Mouse (Mus musculus) liver, embryonic 11.5 days (tissue): ENCODE data around the gene Lrch1. TPM values are rescaled to one million over a fixed set of nuclear protein-coding genes. Genes with fewer than 3 reads are reported as not detected.

Source experiments
- ATAC-seq: fragments of 200-750 bp; cut with Nextera tagmentation; replicated peaks from 2 replicates; pipeline ENCODE4 v1.8.0; 2017; ENCODE audit warnings: moderate number of reproducible peaks, mild to moderate bottlenecking, moderate TSS enrichment, moderate library complexity; ENCODE audit not compliant: low FRiP score
- DNase-seq: peaks from one replicate; pipeline ENCODE4 v3.0.0-alpha.2; 2017; ENCODE audit warnings: low spot score
- H3K27ac ChIP-seq: fragments of 300-500 bp; sonication (generic); 2 replicates; pipeline ENCODE4 v1.5.1; 2014; ENCODE audit warnings: mild to moderate bottlenecking, low read depth, low read length, control low read depth
- H3K27me3 ChIP-seq: fragments of 300-500 bp; sonication (generic); replicated peaks from 2 replicates; pipeline ENCODE4 v1.6.1; 2014; ENCODE audit warnings: low read length, mixed read lengths; ENCODE audit not compliant: control insufficient read depth, insufficient read depth
- H3K36me3 ChIP-seq: fragments of 300-500 bp; sonication (generic); 2 replicates; pipeline ENCODE4 v1.6.1; 2014; ENCODE audit warnings: mild to moderate bottlenecking, low read length, moderate library complexity, mixed read lengths; ENCODE audit not compliant: control insufficient read depth, insufficient read depth
- H3K4me1 ChIP-seq: fragments of 300-500 bp; sonication (generic); replicated peaks from 2 replicates; pipeline ENCODE4 v1.6.1; 2014; ENCODE audit warnings: low read length, mixed read lengths; ENCODE audit not compliant: control insufficient read depth, insufficient read depth
- H3K4me2 ChIP-seq: fragments of 300-500 bp; sonication (generic); 2 replicates; pipeline ENCODE4 v1.6.1; 2014; ENCODE audit warnings: mild to moderate bottlenecking, control low read depth, moderate library complexity
- H3K4me3 ChIP-seq: fragments of 300-500 bp; sonication (generic); 2 replicates; pipeline ENCODE4 v1.5.1; 2014; ENCODE audit warnings: low read depth, low read length, control low read depth
- H3K9ac ChIP-seq: fragments of 300-500 bp; sonication (generic); 2 replicates; pipeline ENCODE4 v1.6.1; 2014; ENCODE audit warnings: low read depth, low read length, control low read depth
- H3K9me3 ChIP-seq: fragments of 300-500 bp; sonication (generic); 2 replicates; pipeline ENCODE4 v1.6.1; 2016; ENCODE audit warnings: low read length, inconsistent platforms, mixed read lengths; ENCODE audit not compliant: control insufficient read depth
- WGBS: fragments of 180-500 bp; shearing (Covaris S2); extraction: QIAGEN DNeasy Blood & Tissue Kit; methylation state at CpG from one replicate; pipeline ENCODE4 v1.1.7; 2014; 5-methylcytosine and 5-hydroxymethylcytosine counted together
- polyA plus RNA-seq: library from polyadenylated mRNA; unstranded; fragments of >200 nt; fragmentation: Nextera tagmentation; extraction: Ambion mirVana; gene quantifications from 2 replicates; pipeline ENCODE4 v1.2.1, GENCODE M21; 2014

Lrch1 gene
- polyA plus RNA-seq, 1 experiment from 2014 or later, result 8.0 TPM

DNA sequence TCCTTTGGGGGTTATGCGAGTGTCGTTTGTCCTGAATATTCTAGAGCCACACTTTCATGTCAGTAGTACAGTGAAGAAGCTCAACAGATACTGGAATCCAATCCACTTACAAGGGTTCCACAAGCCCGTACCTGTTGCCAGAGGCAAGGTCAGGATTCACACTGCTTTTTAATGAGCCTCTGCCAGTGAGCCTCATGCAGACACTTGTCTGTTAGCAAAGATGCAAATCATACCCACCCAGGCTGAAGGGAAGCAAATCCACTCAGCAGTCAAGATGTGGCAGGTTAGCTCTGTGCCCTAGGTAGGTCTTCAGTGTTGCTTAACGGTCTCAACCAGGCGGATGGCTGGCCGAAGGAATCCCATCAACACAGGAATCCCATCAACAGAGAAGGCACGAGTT is 62.8 kb downstream of the Lrch1 start:
- Histone ChIP-seq H3K27ac (no peak overlapping the region), H3K9me3 (no peaks in the 10 kb centered on the region), H3K4me2 (no peak overlapping the region), H3K36me3 (no peaks in the 10 kb centered on the region), H3K4me3 (no peak overlapping the region), H3K4me1 (peaks cover 11% of the 10 kb centered on the region), H3K9ac (no peak overlapping the region), H3K27me3 (no peaks in the 10 kb centered on the region)
- WGBS, result 83% methylated on average over 7 of the region's 7 CpGs
- DNase-seq (no peak), ATAC-seq (no peak)

DNA sequence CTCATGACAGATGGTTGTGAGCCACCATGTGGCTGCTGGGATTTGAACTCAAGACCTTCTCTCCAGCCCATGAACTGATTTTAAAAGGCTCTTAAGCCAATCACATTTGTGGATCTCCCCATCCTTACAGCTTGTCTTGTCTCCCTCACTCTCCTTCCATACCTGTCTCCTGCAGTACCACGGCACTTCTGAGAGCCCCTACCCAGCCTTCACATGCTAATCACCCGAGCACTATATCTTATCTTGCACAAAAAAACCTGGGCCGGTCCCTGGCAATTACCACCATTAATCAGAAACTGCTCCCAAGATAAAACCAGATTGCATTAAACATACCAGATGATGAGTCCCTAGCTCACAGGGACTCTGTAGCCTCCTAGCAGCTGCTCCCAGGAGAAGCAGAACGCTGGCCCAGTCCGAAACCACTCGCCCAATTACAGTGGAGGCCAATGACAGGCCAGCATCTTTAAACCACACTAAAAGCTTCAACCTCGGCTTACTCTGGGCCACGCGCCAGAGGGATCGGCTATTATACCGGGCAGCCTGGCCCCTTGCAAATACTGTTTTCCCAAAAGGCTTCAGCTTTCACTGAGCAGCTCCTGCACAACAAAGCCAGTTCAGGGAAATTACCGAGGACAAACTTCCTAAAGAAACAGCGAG is 63.5 kb downstream of the Lrch1 start:
- H3K36me3 ChIP-seq, result no peaks in the 10 kb centered on the region
- ATAC-seq (peak; percentile 18; the same call in 1 of the 2 replicates), DNase-seq (no peak)
- H3K4me2 ChIP-seq, result no peak overlapping the region
- H3K4me1 ChIP-seq, result peaks cover 5% of the 10 kb centered on the region
- no peaks in the 10 kb centered on the region for H3K9me3 ChIP-seq
- no peak overlapping the region for H3K9ac ChIP-seq
- no peaks in the 10 kb centered on the region for H3K27me3 ChIP-seq
- no peak overlapping the region for H3K4me3 ChIP-seq
- WGBS, result 53% methylated on average over 13 of the region's 13 CpGs
- no peak overlapping the region for H3K27ac ChIP-seq

DNA sequence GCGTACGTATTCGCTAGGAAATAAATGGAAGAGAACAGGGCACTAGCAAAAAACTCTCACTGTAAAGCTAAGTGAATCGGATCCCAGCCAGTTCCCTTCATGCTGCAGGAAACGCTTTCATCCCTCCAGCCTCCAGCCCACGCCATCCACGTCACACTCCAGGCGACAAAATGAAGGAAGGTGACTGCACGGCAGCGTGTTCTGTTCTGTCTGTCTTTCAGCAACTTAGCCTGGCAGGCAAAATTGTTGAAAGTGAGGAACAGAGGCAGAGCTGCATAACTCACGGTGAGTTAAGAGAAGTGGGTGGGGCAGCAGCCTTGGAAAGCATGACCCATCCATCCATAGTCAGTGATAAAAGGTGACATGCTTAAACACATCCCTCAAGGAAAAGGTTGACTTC is 64.5 kb downstream of the Lrch1 start:
- WGBS, result 61% methylated on average over 11 of the region's 11 CpGs
- no peak overlapping the region for H3K4me2 ChIP-seq

DNA sequence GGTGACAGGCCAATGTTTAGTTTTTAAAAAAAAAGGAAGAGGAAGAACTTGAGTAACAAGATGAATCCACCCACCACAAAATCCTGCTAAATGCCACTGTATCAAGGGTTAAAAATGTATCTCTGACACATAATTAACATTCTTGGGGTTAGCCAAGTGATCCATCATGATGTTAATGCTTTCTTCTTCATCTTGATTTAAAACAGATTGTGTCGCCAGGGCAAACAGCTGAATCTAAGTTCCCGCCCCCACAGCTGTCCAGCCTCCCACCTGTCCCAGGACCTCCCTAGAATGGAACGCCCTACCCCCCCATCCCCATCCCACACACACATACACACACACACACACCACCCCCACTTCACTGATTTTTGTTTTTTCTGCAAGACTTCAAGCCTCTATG is 64.9 kb downstream of the Lrch1 start:
- WGBS, result 71% methylated on average over 3 of the region's 3 CpGs
- Histone ChIP-seq H3K4me2 (no peak overlapping the region), H3K9ac (no peak overlapping the region), H3K36me3 (no peaks in the 10 kb centered on the region), H3K27me3 (no peaks in the 10 kb centered on the region), H3K27ac (no peak overlapping the region), H3K4me1 (peaks cover 5% of the 10 kb centered on the region), H3K4me3 (no peak overlapping the region), H3K9me3 (no peaks in the 10 kb centered on the region)
- ATAC-seq (no peak), DNase-seq (no peak)

More for the DNA sequence above, 64.5 kb downstream of the Lrch1 start:
- ATAC-seq (no peak), DNase-seq (no peak)
- Histone ChIP-seq H3K9ac (no peak overlapping the region), H3K4me1 (peaks cover 5% of the 10 kb centered on the region), H3K36me3 (no peaks in the 10 kb centered on the region), H3K27me3 (no peaks in the 10 kb centered on the region), H3K4me3 (no peak overlapping the region), H3K9me3 (no peaks in the 10 kb centered on the region), H3K27ac (no peak overlapping the region)

DNA sequence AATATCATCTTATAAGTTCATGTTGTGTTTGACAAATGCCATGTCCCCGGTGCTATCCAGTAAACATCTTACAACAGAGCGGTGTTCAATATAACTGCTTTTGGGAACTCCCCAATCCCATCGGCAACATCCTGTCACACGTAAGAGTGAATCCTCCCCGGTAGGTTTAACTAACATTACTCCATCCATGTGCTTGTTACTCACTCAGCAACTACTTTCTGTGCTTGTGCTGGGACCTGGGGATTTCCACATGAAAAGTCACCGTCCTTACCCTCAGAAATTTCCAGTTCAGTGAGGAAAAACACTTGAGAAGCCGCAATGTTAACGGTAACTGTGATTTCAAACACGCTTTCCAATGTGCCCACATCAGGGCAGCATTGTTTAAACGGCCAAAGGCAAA is 66.8 kb downstream of the Lrch1 start:
- no peaks in the 10 kb centered on the region for H3K9me3 ChIP-seq
- H3K4me3 ChIP-seq, result no peak overlapping the region
- H3K27me3 ChIP-seq, result no peaks in the 10 kb centered on the region
- H3K36me3 ChIP-seq, result no peaks in the 10 kb centered on the region
- 89% methylated on average over 10 of the region's 10 CpGs for whole genome bisulfite sequencing
- H3K27ac ChIP-seq, result no peak overlapping the region
- peaks cover 5% of the 10 kb centered on the region; the same call in 1 of the 2 replicates for H3K4me1 ChIP-seq
- ATAC-seq (no peak), DNase-seq (no peak)
- no peak overlapping the region for H3K9ac ChIP-seq
- H3K4me2 ChIP-seq, result no peak overlapping the region

DNA sequence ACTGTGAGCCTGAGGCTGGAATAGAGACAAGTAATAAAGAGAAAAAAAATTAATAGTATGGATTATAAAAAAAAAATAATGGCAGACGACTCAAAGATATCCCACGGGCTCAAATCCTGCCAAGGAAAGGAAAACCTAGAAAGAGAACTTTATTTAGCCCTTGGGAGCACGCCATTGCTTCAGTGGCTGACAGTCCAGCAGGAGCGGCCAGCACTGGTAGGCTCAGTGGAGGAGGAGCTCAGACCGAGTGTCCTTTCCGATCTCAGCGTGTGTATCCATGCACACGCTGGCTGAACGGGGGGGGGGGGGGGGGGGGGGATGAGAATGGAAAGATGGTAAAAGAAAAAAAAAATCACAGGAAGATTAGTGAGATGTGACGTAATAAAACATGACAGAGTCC is 68.2 kb downstream of the Lrch1 start:
- Histone ChIP-seq H3K27ac (no peak overlapping the region), H3K9me3 (no peaks in the 10 kb centered on the region), H3K27me3 (no peaks in the 10 kb centered on the region), H3K9ac (no peak overlapping the region), H3K36me3 (no peaks in the 10 kb centered on the region), H3K4me1 (peaks cover 5% of the 10 kb centered on the region; the same call in 1 of the 2 replicates), H3K4me3 (no peak overlapping the region), H3K4me2 (no peak overlapping the region)
- 83% methylated on average over 10 of the region's 10 CpGs for WGBS
- ATAC-seq (no peak), DNase-seq (no peak)

- no peak overlapping the region for H3K4me2 ChIP-seq
- no peak overlapping the region for H3K27ac ChIP-seq
- no peaks in the 10 kb centered on the region for H3K4me1 ChIP-seq
- DNase-seq (no peak), ATAC-seq (no peak)
- H3K4me3 ChIP-seq, result no peak overlapping the region
- H3K27me3 ChIP-seq, result no peaks in the 10 kb centered on the region
- no peaks in the 10 kb centered on the region for H3K9me3 ChIP-seq
- 69% methylated on average over 5 of the region's 5 CpGs for WGBS
- H3K36me3 ChIP-seq, result no peaks in the 10 kb centered on the region
- H3K9ac ChIP-seq, result no peak overlapping the region
Measured at GRCm38 (mm10) chr14:74877287-74877686, 70.4 kb downstream of the Lrch1 start.

- ATAC-seq (no peak), DNase-seq (no peak)
- H3K4me2 ChIP-seq, result no peak overlapping the region
- H3K4me3 ChIP-seq, result no peak overlapping the region
- peaks cover 27% of the 10 kb centered on the region for H3K4me1 ChIP-seq
- no peaks in the 10 kb centered on the region for H3K36me3 ChIP-seq
- WGBS, result 49% methylated on average over 4 of the region's 4 CpGs
- no peaks in the 10 kb centered on the region for H3K27me3 ChIP-seq
- no peak overlapping the region for H3K27ac ChIP-seq
- H3K9me3 ChIP-seq, result no peaks in the 10 kb centered on the region
- H3K9ac ChIP-seq, result no peak overlapping the region
Measured at GRCm38 (mm10) chr14:74871220-74871619, 76.5 kb downstream of the Lrch1 start.

DNA sequence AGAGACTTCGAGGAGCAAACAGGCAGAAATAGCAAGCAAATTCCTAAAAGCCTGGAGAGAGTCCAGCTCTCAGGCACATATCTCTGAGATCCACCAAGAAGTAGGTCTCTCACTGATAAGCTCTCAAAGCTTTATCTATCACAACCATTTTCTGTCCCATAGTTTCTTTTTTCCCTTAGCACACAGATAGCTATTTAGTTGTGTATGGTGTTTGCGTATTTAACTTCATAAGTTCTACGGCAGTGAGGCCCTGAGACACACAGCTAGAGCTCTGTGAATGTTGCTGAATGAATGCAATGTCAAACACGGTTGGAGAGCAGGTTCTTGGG is 78.8 kb downstream of the Lrch1 start:
- ATAC-seq (peak; percentile 83), DNase-seq (no peak)
- Histone ChIP-seq H3K4me3 (no peak overlapping the region), H3K4me1 (peaks cover 33% of the 10 kb centered on the region), H3K36me3 (no peaks in the 10 kb centered on the region), H3K27me3 (no peaks in the 10 kb centered on the region), H3K9me3 (no peaks in the 10 kb centered on the region), H3K9ac (peak overlapping the region; percentile 44; the same call in 1 of the 2 replicates), H3K4me2 (peak overlapping the region; percentile 55), H3K27ac (peak overlapping the region; percentile 77)
- 36% methylated on average over 4 of the region's 4 CpGs for WGBS
